Mouse (Mus musculus) megakaryocyte progenitor cell, adult 5-6 weeks (primary cell): ENCODE measurements around the gene S100a4. TPM values are rescaled to one million over a fixed set of nuclear protein-coding genes. Genes with fewer than 3 reads are reported as not detected.

Experiments
- ATAC-seq: replicated peaks from 2 replicates; pipeline ENCODE4 v1.8.0; 2016; ENCODE audit warnings: mild to moderate bottlenecking, moderate TSS enrichment, inconsistent platforms; ENCODE audit not compliant: poor library complexity
- total RNA-seq, 2 experiments: library from RNA; stranded (forward) in 1 of 2; stranded (reverse) in 1 of 2; fragments of 157-497, 149-512 nt in 1 of 2; fragments of 200-1000 nt in 1 of 2; gene quantifications; 2 replicates each; pipeline versions ENCODE4 v1.2.3 to v1.2.4; 2015 to 2017

The S100a4 gene
- total RNA-seq, 2 experiments from 2014 or later: 31.5 to 53.6 TPM

DNA sequence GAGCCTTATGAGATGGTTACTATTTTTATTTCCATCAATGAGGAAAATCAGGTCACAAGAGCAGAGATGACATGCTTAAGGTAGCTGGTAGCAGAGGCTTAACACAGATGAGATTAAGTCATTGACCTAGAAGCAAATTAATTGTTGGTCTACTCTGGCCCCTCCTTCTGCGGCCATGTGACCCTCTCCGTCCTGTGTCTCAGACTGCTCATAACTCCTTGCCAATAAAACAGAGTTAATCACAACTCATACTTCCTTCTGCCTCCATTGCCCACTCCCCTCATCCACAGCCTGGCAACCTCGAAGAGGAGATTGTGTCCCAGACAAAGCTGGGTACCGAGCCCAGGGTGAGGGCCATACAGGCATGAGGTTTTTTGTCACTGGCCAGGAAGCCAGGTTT lies 5.4 kb upstream of the S100a4 start:
- ATAC-seq: no peak

DNA sequence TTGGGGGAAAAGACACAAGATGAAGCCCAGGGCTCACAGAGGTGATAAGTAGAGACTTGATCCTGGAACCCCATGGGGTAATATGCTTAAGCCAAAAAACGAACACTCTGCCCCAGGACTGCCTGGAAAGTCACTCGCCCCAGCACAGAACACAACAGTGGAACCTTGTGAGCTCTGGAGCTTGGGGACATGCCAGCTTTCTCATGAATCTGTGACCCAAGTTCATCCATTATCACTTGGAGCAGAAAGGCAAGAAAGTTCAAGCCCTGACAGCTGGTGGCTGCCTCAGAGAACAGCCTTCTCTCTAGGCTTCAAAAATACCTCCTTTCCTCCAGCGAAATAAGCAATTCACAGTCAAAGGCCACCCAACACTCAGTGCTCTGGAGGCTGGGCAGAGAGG lies 4.2 kb upstream of the S100a4 start:
- no peak for ATAC-seq

DNA sequence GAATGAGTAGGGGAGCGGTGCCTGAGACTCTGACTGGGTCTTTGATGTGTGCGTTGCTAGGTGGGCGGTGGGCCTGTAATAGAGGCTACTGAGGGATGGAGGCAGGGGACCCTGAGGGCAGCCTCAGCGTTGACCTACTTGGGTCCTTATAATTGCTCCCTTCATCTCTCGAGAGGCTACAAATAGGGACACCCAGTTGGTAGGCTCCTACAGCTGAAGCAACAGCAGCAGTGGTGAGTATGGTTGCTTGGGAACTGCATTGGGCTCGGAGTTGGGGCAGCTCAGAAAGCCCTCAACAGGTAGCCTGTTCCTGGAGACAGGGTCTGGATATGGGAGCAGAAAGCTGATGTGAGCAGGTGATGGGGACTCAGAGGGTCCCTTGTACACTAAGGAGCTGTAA lies 3.5 kb upstream of the S100a4 start:
- no peak for ATAC-seq

DNA sequence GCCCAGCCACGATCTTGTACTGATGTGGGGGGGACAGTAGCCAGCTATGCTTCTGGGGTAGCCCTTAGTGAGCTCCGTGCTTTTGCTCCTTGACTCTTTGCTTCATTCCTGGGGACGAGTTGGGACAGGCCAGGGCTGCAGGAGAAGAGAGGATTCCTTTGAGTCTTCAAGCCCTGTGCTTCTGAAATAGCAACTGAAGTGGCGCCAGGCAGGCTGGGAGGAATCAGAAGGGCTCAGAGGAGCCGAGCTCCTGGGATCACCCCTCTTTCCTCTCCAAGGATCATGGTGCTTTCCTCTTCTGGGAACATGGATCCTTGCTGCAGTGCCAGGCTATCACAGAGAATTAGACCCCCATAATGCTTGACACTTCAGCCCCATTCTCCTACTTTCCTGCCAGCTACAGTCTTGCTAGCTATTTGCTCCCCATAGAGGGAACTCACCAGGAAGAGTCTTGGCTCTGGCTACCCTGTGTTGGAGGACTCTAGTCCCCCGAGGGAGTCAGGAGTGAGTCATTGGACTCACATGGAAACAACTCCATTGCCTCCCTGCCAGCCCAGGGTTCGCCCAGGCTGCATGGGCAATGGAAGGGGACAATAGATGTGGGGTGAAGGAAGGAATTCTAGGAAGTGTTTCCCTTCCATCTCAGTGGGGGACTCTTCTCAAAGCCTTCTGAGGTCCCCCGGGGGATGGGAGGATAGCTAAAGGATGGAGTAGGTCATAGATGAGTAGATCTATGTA lies 2.9 kb upstream of the S100a4 start:
- ATAC-seq: no peak

DNA sequence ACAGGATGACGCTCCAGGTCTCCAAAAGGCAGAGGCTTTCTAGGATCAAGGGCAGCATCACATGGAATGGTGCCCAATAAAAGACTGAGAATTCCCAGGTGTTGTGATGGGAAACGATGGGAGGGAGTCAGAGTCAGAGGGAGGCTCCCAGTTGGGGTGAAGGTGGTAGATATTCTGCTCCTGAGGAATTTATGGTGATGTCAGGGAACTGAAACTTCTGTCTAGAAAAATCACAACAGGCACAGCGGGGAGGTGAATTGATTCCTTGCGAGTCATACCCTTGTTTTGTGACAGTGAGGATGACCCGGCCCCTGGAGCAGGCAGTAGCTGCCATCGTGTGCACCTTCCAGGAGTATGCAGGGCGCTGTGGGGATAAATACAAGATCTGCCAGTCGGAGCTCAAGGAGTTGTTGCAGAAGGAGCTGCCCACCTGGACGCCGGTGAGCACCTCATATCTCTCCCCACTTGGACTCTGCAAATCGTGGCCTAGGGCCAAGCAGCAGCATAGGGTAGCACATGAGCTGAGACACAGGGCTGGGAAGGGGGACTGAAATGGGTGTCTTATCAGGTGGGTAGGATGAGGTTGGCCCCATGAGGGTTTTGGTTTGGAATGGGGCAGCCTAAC lies 2.0 kb upstream of the S100a4 start, which contains the start of gene Gm42674:
TSS of gene Gm42674 (plus strand) at position 419 of the 625 bp plus-strand sequence.
- no peak for ATAC-seq

DNA sequence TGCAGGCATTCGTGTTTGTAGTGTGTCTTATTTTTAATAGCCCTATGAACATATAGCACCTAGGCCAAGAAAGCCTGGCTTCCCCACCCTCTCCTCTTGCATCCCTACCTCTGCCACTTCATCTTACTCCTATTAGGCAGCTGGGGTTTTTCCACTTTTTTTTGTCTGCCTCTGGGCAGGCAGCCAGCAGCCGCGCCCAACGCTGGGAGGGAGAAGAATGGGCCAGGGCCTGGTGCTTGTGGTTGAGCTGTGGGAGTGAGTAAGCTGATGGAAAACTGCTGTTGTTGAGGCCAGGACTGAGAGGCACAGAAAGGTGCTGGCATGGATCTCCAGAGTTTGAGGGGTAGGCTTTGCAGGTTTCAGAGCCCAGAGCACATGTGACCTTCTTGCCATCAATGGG lies 845 bp downstream of the S100a4 start:
- peak; percentile 67 for ATAC-seq

DNA sequence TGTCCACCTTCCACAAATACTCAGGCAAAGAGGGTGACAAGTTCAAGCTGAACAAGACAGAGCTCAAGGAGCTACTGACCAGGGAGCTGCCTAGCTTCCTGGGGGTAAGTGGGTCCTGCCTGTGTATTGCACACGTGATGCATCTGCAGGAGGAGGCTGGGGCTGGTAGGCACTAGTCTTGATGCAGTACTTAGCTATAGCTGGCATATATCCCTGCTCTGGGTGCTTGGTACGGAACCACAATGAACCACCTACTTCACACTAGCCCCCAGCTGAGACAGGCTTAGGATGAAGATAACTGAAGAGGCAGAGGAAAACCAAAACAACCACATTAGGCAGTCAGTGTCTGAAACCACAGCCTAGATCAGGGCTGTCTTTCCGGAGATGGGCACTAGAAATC lies 1.5 kb downstream of the S100a4 start:
- ATAC-seq: peak; percentile 19; the same call in 1 of the 2 replicates

DNA sequence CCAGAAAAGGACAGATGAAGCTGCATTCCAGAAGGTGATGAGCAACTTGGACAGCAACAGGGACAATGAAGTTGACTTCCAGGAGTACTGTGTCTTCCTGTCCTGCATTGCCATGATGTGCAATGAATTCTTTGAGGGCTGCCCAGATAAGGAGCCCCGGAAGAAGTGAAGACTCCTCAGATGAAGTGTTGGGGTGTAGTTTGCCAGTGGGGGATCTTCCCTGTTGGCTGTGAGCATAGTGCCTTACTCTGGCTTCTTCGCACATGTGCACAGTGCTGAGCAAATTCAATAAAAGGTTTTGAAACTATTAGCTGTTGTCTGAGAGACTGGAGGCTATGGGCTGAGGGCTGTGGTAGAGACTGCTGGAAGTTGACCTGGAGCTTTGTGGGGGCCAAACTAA lies 2.2 kb downstream of the S100a4 start:
- no peak for ATAC-seq

DNA sequence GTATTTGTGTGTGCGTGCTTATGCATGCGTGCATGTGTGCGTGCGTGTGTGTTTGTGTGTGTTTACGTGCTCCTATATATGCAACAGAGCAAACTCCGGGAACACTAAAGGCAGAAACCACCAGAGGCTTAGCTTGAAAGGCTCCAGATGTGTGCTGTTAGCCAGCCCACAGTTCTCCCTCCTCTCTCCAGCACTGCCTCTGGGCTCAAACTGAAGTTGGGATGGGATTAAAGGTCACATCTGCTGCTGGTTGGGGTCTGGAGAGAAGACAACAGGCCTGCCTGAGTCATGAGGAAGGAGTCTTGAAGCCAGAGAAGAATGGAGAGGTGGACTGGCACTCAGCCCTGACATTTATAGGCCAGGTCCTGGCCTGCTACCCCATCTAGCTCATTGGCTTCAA lies 2.6 kb downstream of the S100a4 start:
- ATAC-seq: no peak

DNA sequence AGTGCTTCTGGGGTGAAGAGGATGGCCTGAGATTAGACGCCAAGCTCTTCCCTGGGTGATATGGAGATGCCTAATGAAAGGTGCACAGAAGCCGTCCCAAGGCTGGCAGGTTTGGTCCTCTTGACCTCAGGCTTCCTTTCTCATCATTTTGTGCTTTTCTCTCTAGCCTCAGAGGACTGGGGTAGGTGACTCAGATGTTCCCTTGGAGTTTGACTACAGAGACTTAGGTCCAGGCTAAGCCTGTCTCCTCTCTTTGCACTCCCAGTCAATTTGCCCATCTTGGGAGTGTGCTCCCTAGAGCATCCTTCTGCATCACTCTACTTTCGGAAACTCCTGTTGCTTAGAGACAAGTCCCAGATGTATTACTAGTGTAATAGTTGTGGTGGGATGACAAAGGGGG lies 3.8 kb downstream of the S100a4 start:
- ATAC-seq: no peak

DNA sequence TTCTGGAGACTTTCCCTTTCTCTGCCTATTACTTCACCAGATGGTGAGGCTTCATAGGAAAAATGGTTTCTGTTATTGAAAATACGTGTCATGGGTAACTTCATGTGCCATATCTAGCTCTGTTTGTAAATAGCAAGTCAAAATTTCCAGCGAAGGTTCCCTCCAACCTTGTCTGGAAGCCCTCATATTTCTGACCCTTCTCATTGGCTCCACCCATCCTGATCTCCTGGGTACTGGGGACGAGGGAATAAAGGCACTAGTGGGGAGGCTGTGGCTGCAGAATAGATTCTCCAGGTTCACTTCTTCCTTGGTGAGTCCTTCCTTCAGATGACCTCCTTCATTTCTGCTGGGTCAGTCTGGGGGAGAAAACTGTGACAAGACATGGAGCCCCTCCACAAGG lies 4.7 kb downstream of the S100a4 start, which contains the start of gene S100a5:
TSS of gene S100a5 (plus strand) at position 301 of the 400 bp plus-strand sequence.
- ATAC-seq: no peak

DNA sequence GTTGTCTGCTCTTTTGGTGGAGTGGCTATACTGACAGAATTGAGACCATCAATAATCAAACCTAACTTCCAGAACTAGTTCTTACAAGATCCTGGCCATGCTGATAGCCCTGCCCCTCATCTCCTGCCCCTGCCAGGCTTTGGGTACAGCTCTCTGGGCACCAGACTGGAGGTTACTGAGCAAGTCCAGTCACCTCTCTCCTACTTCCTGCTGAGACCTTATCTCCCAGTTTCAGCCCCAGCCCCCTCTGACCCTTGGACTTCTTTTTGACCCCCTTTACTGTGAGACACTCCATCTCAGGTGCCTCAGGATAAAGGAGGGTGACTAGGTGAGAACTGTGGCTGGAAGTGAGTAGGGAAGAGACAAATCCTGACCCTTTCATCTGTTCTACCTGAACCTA lies 5.5 kb downstream of the S100a4 start:
- no peak for ATAC-seq

DNA sequence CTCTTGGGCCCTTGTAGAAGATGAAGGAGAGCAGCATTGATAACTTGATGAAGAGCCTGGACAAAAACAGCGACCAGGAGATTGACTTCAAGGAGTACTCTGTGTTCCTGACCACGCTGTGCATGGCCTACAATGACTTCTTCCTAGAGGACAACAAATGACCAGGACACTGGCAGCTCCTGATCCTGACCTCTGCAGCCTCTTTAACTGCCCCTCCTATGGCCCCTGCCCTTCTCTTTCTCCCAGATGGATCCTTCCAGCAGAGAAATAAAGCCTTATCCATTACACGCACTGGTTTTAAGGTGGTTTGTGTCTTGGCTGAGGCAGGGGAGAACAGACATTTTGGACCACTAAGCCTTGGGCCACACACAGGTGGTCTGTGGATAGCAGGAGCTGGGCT lies 7.9 kb downstream of the S100a4 start:
- no peak for ATAC-seq

DNA sequence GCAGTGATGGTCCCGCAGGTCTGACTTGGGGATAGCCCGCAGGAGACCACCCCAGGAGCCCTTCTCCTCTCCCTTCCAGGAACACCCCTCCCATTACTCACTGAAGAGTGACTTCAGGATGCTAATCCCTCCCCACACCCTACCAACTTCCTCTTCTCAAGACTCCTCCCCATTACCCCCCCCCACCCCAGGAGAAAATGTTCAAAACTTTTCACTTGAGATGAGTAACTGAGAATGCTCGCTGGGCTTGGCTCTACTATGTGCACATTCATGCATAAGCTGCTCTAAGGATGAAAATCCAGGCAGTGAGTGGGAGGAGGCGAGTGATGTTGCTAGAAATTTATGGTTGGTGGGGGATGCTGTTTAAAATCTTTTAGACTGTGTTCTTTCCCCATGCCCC lies 8.5 kb downstream of the S100a4 start:
- peak; percentile 32; the same call in 1 of the 2 replicates for ATAC-seq

DNA sequence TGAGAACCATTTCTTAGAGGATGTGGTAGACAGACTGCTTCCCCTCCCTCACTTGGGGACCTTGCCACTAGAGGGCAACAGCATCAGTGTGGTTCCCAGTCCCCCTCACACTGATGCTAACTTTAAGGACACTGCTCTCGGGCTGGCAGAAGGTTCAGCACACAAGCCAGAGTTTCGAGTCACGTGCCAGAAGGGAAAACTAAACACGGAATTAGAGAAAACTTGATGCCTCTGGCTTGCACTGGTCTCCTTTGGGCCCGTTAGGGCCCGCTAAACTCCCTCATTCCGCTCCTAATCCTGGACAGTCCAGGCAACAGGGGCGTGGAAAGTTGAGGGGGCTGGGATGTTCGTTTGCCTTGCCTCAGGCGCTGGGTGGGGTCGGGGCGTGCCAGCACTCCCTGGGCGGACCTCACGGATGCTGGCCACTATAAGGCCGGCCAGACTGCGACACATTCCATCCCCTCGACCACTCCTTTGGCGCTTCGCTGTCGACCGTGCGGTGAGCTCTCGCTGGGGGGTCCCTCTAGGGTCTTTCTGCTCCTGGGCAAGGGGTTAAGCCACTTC lies 9.2 kb downstream of the S100a4 start, which contains the start of gene S100a6:
TSS of gene S100a6 (plus strand) at position 155 of the 564 bp plus-strand sequence.
- peak; percentile 77 for ATAC-seq

DNA sequence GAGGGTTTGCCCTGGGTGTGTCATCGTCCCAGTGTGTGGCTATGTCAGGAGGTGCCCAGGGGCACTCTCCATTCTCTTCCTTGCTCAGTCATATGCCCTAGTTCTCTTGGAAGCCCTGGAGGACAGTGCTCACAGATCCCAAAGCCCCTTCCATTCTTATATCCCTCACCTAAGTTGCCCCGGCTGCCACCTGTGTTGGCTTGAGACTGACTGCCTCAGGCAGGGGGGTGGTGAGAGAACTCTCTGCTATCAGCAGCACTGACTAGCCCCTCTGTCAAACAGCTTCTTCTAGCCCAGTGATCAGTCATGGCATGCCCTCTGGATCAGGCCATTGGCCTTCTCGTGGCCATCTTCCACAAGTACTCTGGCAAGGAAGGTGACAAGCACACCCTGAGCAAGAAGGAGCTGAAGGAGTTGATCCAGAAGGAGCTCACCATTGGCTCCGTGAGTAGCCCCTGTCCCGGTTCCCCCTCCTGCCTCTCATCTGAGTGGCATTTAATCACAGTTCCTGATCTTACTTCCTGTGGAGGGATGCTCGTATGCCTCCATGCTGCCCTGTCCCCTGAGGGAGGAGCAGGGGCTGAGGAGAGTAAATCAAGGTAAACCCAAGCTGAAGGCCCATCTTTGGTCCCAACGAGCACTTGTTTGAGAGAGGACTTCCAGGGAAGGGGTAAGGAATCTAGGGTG lies 10.0 kb downstream of the S100a4 start:
- ATAC-seq: no peak

DNA sequence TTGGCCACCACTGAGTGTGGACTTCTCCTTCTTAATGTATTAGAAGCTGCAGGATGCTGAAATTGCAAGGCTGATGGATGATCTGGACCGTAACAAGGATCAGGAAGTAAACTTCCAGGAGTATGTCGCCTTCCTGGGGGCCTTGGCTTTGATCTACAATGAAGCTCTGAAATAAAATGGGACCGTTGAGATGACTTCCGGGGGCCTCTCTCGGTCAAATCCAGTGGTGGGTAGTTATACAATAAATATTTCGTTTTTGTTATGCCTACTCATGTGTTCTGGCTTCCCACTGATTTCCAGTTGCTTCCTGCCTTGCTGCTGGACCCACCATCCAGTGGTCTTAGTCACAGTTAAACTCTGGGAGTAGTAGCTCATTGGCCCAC lies 10.6 kb downstream of the S100a4 start:
- no peak for ATAC-seq

DNA sequence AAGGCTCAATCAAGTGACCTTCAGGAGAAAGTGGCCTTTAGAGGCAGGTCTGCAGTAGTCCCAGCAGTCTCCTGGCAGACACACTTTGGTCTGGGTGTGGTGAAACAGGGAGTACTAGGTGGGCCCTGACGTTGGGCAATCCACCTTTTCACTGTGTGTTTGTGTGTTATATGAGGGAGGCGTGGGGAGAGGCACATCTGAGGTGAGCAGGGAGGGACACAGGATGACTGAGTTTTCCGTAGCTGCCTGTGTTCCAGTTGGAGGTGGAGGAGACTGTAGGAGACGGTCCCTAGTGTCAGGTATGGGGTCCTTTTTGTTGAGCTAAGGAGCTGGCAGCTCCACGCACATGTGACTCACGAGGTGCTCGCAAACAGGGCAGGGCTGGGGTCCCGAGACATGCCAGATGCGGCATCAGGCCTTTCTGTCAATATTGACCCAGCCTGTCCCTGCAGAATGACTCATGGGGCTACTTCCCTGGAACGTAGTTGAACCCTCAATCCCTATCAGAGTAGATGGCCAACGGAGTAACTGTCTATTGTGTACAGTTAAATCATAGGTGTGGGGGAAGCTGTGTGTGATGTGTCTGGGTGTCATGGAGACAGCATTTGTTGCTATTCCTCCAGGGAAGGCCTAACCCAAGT lies 11.2 kb downstream of the S100a4 start:
- no peak for ATAC-seq

DNA sequence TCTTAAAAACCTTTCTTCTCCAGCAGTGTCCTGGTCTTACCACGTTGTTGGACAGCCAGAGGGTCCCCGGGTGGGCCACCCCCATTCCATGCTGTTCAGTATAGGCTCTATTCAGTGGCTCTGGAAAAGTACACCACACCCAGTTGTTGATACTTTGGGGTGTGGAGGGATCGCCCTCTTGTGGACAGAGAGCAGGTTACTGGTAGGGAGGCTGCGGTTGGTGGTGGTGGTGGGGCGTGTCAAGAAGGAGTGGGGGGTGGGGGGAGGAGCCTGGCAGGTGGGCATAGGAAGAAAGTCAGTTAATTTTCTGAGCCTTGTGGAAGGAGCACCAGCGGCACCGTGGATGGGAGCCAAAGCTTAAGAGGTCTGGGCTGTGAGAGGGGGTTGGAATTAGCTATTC lies 11.8 kb downstream of the S100a4 start:
- ATAC-seq: peak; percentile 84

DNA sequence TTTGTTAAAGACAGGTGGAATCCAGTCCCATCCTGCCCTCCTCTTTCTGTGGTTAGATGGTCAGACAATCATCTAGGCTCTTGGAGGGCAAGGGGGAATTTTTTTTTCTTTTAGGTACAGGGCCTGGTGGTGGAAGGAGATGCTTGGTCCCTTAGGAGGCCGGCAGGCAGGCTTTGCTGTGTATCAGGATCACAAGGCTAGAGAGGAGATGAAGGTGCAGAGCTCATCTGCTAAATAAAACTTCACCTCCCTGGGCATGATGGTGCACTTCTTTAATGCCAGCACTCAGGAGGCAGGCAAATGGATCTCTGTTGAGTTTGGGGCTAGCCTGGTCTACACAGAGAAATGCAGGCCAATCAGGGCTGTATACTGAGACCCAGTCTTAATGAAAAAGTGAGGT lies 12.3 kb downstream of the S100a4 start:
- no peak for ATAC-seq

DNA sequence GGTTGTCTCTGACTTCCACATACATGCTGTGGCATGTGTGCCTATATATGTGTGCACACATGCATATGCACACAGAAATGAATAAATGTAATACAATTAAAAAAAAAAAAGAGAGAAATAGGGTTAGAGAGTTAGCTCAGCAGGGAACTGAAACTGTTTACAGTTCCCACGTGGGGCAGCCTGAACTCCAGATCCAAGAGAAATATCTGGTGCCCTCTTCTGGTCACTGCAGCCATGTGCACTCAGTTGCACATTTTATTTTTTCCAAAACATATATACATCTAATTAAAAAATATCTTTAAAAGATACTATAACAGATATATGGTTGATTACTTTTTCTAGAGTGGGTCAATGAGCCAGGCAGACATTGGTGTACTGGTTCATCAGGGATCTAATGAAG lies 14.0 kb downstream of the S100a4 start:
- peak; percentile 46; the same call in 1 of the 2 replicates for ATAC-seq
